Mouse (Mus musculus) right cerebral cortex, postnatal 14 days (tissue): ENCODE measurements around the gene Rnf186.

Experiments
- DNase-seq: peaks from one replicate; pipeline ENCODE4 v3.0.0; 2022

The Rnf186 gene

DNA sequence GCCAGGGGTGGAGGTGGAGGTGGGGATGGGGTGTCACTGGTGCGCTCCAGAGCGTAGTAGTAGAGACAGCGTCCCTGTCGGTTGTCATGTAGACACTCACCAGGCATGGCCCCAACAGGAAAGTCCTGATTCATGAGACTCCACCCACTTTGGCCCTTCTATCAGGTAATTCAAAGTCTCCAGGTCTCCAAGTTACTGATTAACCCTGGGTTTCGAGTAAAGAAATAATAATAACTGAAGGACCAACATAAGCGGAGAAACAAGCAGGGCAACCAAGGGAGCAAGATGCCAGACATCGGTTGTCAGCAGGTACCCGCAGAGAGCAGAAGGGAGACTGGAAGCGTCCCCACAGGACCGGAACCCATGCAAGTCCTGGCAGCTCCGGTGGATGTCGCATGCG is at the start of gene Rnf186:
Rnf186 (plus strand) TSS at position 247 of the 400 bp plus-strand sequence.
- no peak for DNase-seq

DNA sequence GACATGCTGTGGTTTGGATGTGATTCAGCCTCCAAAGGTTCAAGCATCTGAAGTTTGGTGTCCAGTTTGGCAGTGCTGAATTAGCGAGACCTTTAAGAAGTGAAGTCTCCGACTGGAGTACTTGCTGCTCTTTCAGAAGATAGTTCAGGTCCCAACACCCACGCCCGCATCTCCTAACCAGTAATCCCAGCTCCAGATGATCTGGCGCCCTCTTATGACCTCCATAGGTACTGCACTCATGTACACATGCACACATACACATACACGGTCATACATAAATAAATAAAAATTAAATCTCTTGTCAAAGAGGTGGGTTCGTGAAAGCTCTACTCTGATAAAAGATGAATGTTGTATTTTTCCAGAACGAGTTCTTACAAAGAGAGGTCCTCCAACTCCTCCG is 49.6 kb upstream of the Rnf186 start:
- no peak for DNase-seq

DNA sequence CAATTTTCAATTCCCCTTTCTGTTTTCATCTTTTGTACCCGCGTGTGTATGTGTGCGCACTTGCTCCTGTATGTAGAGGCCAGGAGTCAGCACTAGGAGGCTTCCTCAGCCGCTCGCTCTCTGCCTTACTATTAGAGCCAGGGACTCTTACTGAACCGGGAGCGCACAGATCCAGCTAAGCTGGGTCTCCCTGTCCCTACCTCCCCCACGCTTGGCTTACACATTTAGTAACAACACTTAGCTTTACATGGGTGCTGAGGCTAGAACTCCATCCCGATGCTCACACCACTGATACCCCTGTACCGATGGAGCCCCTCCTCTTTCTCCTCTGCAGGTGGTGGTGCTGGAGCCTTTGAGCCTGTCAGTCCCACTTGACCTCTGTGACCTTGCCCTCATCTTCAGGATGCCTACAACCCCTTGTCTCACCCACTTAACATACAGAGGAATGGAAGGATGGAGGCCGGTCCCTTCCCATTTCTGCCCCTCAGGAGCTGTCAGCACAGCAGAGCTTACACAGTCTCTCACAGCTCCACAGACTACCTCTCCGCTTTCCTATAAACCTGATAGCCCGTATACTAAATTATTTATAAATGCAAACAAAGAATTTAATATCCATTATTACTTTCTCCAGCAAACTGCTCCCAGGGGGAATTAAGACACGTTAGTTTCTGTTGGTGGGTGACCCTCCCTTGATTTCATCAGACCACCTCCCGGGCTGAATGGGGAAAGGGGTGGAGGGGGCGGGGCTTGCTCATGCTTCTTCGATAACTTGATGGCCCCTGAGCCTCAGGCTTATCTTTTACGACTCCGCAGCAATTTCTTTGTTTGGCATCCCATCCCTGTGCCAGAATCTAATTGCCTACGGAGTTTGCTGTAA is 45.4 kb upstream of the Rnf186 start:
- DNase-seq = no peak

DNA sequence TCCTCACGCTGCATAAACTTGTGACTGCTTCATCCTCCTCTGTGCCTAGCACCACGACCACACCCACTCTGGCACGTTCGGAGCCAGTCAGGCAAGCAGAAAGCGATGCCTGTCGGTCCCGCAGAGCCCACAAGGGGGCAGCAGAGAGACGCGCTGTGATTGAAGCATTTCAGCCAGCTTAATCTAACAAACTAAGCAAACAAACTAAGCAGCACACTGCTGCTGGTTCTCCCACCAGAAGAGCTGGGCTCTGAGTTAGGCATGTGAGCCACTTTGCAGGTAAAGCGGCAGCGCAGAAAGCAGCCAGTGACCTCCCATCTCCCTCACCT is 44.8 kb upstream of the Rnf186 start:
- peak; percentile 94 for DNase-seq

DNA sequence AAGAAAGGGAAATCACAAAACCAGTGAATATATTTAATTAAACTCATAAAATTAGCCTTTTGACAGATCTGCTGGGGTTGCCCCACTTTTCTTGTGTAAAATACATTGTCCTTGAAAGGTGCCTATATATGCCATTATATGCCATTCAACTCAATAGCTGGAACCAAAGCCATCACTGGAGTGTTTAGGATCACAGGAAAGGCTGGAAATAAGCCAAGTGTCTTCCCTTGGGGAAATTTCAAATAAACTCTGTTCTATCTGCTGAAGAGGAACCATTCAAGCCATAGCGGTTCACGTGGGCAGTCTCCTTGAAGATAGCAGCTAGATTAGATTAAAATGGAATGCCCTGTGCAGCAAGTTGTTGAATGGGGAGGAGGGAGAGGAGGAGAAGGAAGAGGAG is 41.4 kb upstream of the Rnf186 start:
- no peak for DNase-seq

DNA sequence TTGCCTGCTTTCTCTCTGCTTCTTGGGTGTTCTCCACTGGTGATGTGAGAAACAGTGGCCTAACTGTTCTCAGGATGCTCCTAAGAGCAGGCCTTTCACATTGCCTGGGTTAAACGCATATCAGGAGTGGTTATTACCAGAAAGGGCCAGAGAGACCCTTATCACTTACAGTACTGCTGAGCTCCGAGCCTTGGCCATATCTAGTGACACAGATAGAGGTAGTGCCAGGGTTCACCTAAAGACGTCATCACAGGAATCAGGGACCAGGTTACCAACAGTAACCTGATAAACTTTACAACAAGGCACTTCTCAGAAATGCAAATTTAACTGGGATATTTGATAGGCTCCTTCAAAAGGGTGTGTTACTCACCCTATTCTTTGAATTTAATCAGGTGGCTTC is 33.0 kb upstream of the Rnf186 start:
- DNase-seq = no peak

DNA sequence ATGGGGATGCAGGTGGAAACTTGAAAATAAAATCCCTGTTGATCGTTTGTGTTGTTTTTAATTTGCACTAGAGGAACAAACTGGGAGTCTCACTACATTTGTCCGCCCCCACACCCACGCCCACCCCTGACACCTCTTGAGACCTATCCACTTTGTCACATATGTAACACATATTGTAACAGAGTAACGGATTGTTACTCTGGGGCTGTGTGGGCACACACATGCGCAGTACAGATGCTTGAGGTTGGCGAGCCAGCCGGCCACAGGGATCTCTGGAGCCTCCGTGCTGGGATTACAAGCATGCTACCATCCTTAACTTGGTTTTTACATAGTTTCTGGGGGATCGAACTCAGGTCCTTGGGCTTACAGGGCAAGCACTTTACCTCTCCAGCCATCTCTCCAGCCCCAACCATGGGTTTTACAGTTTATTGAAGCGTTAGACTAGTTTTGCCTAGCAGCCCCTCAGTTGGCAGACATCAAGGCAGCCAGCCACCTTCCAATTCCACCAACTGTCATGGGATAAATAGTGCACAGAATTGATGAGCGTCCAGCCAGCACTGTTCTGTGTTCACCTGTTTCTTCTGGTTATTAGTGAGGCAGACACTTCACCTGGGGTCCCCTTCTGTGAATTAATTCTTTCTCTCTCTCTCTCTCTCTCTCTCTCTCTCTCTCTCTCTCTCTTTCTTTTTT is 32.3 kb upstream of the Rnf186 start:
- DNase-seq = no peak

DNA sequence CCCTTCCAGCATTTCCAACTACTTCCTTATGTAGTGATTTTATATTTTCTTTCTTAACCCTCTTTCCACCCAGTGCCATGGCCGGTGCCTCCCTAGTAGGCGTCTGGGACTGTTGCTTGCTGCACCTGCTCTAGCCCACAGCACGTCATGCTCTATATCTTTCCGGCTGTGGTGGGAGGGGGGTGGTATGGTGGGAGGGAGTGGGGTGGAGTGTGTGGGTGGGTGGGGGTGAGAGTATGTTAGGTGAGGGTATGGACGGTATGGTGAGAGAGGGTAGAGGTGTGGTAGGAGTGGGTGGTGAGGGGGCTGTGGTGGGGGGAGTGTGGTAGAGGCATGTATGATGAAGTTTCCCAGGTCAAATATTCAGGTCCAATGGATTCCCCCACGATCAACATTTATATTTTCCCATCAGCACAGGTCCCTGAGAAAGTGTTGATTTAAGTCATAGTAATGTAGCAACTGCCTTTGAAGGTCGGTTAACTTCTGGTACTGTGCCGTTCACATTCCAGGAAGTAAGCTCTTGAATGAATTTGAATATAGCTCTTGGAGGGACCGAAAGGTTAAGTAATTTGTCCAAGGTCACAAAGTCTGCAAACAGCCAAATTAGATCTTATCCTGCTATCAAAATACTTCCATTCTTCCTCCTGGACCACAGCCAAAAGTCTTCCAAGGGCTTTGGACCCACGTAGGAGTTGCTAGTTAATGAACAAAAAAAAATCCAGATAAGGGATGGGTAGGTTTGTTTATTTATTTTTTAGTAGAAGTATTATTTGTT is 28.2 kb upstream of the Rnf186 start:
- no peak for DNase-seq

DNA sequence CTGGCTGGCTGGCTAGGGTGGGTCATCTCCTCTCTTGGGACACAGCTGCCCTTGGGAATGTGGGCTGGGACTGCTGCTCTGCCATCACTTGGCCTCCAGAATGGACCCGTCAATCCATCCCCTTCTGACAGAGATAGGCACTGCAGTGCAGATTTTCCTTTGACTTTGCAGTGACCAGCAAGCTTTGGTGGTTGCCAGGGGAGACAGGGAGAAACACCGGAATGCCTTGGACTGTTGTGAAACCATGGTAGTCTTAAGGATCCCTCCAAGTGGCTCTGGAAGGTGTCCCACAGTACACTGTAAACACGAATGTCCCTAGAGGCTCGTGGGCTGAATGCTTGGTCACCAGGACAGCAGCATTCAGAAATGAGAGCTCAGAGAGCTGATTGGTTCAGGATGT is 27.4 kb upstream of the Rnf186 start:
- no peak for DNase-seq

DNA sequence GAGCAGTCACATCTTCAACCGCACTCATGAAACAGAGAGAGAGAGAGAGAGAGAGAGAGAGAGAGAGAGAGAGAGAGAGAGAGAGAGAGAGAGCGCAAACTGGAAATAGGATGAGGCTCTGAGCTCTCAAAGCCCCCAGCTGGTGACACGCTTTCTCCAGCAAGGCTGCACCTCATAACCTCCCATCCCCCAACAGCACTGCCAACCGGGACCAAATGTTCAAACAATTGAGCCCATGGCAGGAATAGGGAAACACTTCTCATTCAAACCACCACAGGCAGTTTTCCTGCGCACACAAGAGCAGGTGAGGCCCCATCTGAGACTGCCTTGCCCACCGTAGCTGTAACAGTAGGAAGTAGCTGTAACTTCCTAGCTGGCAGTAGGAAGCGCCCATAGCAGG is 25.5 kb upstream of the Rnf186 start:
- DNase-seq = no peak

DNA sequence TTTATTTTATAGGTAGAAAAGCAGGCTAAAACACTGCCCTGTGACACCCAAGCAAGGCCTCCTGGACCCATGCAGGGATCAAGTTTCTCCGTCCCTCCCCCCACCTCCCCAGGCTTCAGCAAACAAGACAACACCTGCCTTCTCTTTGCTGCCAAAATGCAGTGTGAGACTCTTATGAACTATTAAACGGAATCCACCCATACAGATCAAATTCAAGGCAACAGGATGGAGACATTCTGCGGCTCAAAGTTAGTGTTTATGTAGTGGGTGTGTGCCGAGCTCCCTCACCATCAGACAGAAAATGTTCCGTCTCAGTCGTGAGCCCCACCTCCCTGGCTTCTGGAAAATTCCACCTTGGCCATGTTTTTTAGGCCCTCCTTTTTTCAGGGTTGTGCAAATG is 24.9 kb upstream of the Rnf186 start:
- no peak for DNase-seq

DNA sequence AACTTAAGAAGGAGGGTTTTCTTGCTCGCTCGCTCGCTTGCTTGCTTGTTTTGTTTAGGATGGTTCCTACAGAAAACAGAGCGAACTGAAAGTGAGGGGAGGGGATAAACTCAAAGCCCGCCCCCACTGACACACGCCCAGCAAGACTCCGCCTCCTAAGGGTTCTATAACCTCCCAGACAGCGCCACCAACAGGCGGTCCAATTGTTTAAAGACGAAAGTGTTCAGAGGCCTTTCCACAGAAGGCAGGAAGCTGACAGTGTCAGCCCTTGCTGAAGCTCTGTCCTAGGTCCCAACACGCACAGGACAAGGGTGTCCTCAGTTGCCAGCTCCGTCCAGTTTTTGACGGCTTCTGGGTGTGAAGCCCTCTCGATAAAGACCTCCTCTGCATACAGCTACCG is 23.2 kb upstream of the Rnf186 start:
- peak; percentile 73 for DNase-seq

DNA sequence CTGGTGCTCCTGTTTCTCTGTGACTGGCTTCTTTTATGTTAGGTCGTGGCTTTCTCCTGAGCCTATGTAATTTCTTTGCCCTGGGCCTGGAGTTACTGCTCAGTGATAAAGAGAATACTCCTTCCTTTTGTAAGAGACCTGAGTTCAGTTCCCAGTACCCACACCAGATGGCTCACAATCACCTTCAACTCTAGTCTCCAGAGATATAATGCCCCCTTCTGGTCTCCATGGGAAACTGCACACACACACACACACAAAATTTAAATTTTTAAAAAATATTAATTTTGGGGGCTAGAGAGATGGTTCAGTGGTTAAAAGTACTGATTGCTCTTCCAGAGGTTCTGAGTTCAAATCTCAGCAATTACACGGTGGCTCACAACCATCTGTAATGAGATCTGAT is 18.7 kb upstream of the Rnf186 start:
- no peak for DNase-seq

DNA sequence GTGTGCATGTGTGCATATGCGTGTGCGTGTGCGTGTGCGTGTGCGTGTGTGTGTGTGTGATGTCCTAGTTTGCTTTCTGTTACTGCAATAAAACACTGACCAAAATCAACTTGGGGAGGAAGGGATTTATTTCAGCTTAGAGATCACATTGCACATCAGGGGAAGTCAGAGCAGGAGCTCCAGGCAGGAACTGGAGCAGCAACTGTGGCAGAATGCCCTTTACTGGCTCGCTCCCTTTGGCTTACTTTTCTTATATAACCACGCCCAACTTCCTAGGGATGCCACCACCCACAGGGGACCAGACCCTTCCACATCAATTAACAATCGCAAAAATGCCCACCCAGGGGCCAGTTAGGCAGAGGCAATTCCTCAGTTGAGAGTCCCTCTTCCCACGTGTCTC is 8.3 kb upstream of the Rnf186 start:
- no peak for DNase-seq

DNA sequence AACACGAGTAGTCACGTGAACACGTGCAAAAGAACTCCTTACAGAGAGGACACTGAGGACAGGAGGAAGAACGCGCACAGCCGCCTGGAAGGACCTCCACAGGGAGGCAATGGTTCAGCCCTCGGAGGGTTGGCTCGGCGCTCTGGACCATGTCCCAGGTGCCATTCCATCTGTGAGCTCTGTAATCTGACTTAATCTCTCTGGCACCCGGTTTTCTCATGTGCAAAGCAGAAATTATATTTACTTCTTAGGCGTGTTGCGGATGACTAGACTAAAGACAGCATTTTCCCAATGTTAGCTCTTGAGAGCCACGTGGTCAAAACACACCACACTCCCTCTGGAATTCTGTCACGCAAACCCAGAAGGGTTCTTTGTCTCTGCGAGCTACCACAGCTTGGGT is 7.8 kb upstream of the Rnf186 start:
- DNase-seq = no peak

DNA sequence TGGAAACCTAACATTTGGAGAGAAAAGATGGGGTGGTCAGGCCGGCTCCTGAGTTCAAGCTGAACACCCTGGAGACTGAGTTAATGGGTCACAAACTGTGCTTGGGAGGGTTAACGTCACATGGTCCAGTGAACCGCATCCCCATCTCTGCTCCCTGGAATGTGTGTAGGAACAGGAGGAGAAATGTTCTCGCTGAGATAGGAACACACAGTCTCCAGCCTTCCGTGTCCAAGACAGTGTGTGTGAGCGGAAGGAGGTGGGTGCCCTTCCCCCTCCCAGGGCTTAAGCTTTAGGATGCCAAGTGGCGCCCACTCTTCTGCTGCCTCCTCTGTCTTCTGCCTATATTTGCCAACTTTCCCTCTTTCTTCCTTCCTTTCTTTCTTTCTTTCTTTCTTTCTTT is 7.0 kb upstream of the Rnf186 start:
- no peak for DNase-seq

DNA sequence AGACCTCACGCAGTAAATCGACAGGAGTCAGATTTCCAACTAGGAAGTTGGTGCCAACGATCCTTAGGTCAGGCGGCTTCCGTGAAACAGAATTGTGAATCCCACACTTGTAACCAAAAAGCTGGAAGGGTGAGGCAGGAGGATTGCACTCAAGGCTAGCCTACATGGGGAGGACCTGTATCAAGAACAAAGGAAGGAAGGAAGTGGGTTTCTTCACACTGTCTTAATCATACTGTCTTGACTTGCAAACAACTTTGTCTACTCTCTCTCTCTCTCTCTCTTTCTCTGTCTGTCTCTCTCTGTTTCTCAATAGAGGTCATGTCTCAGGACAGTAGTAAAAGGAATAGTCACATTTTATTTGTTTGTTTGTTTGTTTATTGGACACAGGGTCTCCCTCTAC is 4.2 kb upstream of the Rnf186 start:
- no peak for DNase-seq

DNA sequence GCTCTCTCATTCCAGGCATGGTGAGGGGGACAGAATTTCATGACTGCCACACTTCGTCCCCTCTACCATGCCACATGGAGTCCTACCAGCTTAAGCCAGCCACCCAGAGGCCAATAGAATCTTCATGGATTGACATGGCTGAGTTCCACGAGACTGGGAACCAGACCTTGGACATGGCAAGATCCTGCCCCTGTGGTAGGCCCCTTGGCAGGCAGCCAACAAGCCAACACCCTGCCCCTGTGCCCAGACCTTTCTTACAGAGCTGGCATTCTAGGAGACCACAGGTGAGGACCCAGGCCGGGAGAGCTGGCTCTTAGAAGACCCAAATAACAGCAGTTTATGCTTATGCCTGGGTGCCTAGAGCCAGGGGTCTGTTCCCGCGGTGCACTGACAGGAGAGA is 1.0 kb upstream of the Rnf186 start:
- no peak for DNase-seq

DNA sequence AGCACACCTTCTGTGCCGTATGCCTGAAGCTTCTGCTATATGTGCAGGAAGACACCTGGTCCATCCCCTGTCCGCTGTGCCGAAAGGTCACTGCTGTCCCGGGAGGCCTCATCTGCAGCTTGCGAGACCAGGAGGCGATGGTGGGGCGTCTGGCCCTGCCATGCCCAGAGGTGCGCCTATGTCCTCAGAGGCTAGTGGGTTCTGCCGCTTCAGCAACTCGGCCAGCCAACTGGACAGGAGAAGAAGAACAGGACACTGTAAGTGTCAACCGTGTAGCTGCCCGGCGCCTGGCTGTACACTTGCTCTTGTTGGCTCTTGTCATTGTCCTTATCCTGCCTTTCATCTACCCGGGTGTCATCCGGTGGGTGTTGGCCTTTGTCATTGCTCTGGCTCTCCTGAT is 573 bp downstream of the Rnf186 start:
- no peak for DNase-seq

DNA sequence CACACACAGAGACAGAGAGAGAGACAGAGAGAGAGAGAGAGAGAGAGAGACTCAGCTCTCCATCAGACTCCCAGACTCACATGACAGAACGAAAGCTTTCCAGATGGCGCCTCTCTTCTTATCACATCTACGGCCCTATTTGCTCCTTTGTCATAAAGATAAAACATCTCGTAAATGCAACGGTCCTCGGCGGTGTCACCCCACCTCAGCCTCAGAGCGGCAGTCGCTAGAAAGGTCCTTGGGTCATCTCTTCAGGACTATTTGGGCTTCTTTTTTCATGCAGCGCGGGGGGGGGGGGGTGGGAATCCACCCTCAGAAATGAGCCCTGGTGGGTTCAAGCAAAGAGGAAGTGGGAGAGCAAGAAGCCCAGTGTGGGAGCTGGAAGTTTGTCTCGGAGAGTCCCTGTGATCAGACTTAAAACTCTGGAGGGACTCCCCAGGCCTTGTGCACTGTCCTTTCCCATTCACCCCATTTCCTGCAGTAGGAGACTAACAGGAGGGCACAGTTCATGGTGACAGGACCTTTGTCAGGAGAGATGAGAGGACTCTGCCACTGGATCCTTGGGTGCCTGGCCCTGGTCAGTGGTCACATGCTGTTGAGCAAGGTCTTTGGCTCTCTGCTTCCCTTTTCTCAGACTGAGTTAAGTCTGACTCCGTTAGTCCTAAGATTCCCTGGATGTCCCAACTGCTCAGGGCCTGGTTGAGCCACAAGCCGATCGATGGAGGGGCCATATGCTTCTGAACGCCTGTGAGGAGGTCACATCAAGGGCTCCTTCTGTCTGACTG is 2.1 kb downstream of the Rnf186 start:
- no peak for DNase-seq

DNA sequence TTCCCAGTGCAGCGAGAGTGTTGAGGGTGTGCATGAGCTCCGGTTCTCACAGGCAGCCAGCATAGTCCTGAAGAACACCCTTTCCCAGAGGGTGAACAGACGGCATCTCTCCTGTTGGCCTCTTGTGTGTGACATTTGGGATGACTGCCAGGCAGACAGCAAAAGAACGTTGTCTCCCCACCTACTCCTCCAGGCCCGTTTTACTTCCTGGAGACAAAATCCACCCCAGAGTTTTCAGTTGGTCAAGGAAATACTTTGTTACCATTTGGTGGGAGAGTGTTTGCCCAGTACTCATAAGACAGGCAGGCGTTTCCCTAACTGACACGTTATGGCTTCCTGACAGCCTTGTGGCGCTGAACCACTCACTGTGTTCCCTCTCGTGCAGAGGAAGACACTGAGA is 2.8 kb downstream of the Rnf186 start:
- DNase-seq = no peak

DNA sequence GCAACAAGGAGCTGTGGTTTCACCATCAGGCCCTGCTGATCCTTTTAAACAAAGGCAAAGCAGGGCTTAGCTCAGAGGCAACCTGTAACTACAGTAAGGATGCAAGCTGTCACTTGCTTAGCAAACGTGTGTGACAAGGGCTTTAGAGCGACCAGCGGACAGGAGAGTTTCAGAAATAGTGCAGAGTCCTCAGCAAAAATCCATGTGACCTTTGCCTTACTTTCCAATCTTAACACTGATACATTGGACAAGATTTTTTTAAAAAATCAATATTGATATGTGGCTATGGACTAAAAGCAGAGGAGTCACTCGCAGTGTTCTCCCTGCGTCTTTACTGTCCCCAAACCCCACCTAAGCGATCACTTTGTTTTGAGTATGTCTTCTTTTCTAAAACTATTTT is 4.5 kb downstream of the Rnf186 start:
- DNase-seq = no peak

DNA sequence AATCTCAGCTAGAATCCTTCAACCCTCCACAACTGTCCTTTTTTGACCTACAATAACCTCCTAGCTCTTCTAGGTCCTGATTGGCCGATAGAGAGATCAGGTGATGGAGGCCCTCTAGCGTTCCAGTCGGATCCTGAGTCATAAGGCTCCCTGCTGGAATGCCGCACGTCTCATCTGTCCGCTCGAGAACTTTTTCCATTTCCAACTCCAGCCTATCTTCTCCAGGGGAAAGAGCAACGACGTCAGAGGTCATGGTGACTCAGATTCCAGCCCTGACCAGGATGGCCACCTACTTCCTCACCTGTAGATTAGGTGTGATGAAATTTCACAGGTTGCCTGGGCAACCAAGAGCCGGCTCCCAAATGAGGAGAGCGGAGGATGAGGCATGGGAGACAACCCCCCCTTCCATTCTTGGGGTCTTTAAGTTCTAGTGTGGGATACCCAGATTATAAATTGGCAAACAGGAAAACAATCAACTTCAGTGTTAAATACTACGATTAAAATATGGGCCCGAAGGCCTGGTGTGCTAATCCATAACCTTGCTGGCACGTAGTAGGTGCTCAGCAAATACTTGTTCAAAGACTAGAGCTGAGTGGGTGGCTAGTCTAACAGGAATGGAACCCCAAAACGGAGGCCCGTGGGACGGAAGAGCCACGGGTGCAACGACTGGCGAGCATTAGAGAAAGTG is 5.4 kb downstream of the Rnf186 start:
- DNase-seq = peak; percentile 28
